33 mouse cellular contexts compared by ENCODE assay signal in the genomic region with DNA sequence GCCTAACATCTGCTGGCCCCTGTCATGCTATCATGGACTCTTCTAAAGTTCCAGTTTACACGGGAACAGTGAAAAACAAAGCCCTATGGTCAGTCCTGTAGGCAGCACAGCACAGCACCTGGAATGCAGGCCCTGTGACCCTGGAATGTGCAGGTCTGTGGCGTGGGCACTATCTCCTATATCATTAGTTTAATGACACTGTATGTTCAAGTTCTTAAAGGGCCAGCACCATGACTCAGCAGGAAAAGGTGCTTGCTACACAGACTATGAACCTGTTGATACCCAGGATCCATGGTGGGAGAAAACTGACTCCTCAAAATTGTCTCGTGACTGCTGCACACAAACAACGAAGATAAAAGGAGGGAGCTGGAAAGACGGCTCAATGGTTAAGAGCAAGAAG. TPM values are rescaled to one million over a fixed set of nuclear protein-coding genes. Genes with fewer than 3 reads are reported as not detected.
DNase-seq lines count a peak whose midpoint lies in the region; ATAC-seq and TF ChIP-seq lines count a peak whose summit lies in the region.
"Had no signal": no experiment of that assay in that cellular context is flagged by ENCODE, and none has a peak within 500 bp of the region (broad histone marks: within the 10 kb centered on the region; RNA-seq: fewer than 3 reads in every experiment).

No protein-coding gene starts in this region.

- H3K9me3 ChIP-seq in midbrain, embryonic 11.5 days (ENCODE audit: control insufficient read depth, low read length): no peaks in the 10 kb centered on the region
- peaks cover 5% of the 10 kb centered on the region; the same call in 1 of the 2 replicates for H3K9me3 ChIP-seq in midbrain, embryonic 10.5 days (replicated peaks)
- no peaks in the 10 kb centered on the region for H3K9me3 ChIP-seq in liver, embryonic 14.5 days (ENCODE audit: control insufficient read depth, low read length)
- no peaks in the 10 kb centered on the region for H3K9me3 ChIP-seq in stomach, postnatal 0 days (ENCODE audit: control insufficient read depth, low read length)
- H3K9me3 ChIP-seq in forebrain, embryonic 13.5 days (replicated peaks): no peaks in the 10 kb centered on the region
- H3K9me3 ChIP-seq: embryonic facial prominence, embryonic 13.5 days; forebrain, embryonic 12.5 days; heart, embryonic 10.5 days; heart, embryonic 15.5 days; limb, embryonic 10.5 days; limb, embryonic 15.5 days; lung, embryonic 15.5 days had no signal

- no peak for ATAC-seq in midbrain, embryonic 11.5 days (ENCODE audit: low FRiP score)
- ATAC-seq in liver, embryonic 14.5 days (ENCODE audit: insufficient read depth): 0 out of 2 replicates have a peak, but pooled peaks have one; percentile 49
- ATAC-seq in stomach, postnatal 0 days (ENCODE audit: low FRiP score, low TSS enrichment): peak; percentile 50
- ATAC-seq in forebrain, embryonic 13.5 days: no peak
- ATAC-seq: activated CD4-positive, CD25-positive, alpha-beta regulatory T cell, adult 4 months; CD4-positive, CD25-positive, alpha-beta regulatory T cell, adult 4 months; hindbrain, embryonic 16.5 days; midbrain, embryonic 16.5 days had no signal

- H3K36me3 ChIP-seq in midbrain, embryonic 11.5 days (ENCODE audit: control insufficient read depth, insufficient read depth, low read length): no peaks in the 10 kb centered on the region; the same call in 1 of the 2 replicates
- H3K36me3 ChIP-seq in midbrain, embryonic 10.5 days: peaks cover 64% of the 10 kb centered on the region
- H3K36me3 ChIP-seq in liver, embryonic 14.5 days (replicated peaks; ENCODE audit: control insufficient read depth, insufficient read depth, low read depth): peaks cover 18% of the 10 kb centered on the region
- peaks cover 6% of the 10 kb centered on the region; the same call in 1 of the 2 replicates for H3K36me3 ChIP-seq in stomach, postnatal 0 days (ENCODE audit: control insufficient read depth, insufficient read depth, low read length)
- peaks cover 48% of the 10 kb centered on the region for H3K36me3 ChIP-seq in forebrain, embryonic 13.5 days (ENCODE audit: poor library complexity, severe bottlenecking)

- DNase-seq in midbrain, embryonic 11.5 days (ENCODE audit: low spot score, missing footprints): peak; percentile 49
- DNase-seq in midbrain, embryonic 10.5 days (ENCODE audit: low spot score): no peak
- peak; percentile 19 for DNase-seq in liver
- no peak for DNase-seq in liver, embryonic 14.5 days (ENCODE audit: low read depth in 3 of 3, low spot score in 3 of 3)
- DNase-seq in stomach, postnatal 0 days (ENCODE audit: low spot score): no peak
- no peak for DNase-seq in kidney, adult 9 months
- DNase-seq in frontal cortex, postnatal 36 days (ENCODE audit: low spot score in 2 of 2): no peak
- DNase-seq: adrenal gland, adult 2 months; adrenal gland, postnatal 36 days; cerebellum, adult 9-10 months; kidney, adult 8-10 months; kidney, postnatal 10 days; layer of hippocampus, postnatal 36 days; lung, postnatal 36 days; right cerebral cortex, adult 18-20 months; spleen, adult 18-20 months; thymus, adult 18-20 months; thymus, postnatal 36 days had no signal

- no peaks in the 10 kb centered on the region for H3K27me3 ChIP-seq in midbrain, embryonic 11.5 days (ENCODE audit: control insufficient read depth, insufficient read depth, low read length)
- H3K27me3 ChIP-seq in midbrain, embryonic 10.5 days (ENCODE audit: low read depth, poor library complexity, severe bottlenecking): no peaks in the 10 kb centered on the region
- H3K27me3 ChIP-seq in liver, embryonic 14.5 days (ENCODE audit: control insufficient read depth, insufficient read depth, low read length): no peaks in the 10 kb centered on the region
- H3K27me3 ChIP-seq in stomach, postnatal 0 days (ENCODE audit: control insufficient read depth, insufficient read depth, low read length): no peaks in the 10 kb centered on the region
- H3K27me3 ChIP-seq in forebrain, embryonic 13.5 days: no peaks in the 10 kb centered on the region
- H3K27me3 ChIP-seq: embryonic facial prominence, embryonic 13.5 days; forebrain, embryonic 12.5 days; heart, embryonic 15.5 days; limb, embryonic 15.5 days; lung, embryonic 15.5 days; megakaryocyte, embryonic 14.5 days had no signal

- 82% methylated on average over 5 of the region's 5 CpGs for WGBS in midbrain, embryonic 11.5 days
- 84% methylated on average over 5 of the region's 5 CpGs for WGBS in midbrain, embryonic 10.5 days
- WGBS in liver, embryonic 14.5 days (ENCODE audit: insufficient replicate concordance): 56% methylated on average over 5 of the region's 5 CpGs
- 64% methylated on average over 5 of the region's 5 CpGs for WGBS in stomach, postnatal 0 days
- WGBS in forebrain, embryonic 13.5 days: 82% methylated on average over 5 of the region's 5 CpGs

- H3K27ac ChIP-seq in midbrain, embryonic 11.5 days (ENCODE audit: low read depth, low read length): no peak overlapping the region
- H3K27ac ChIP-seq in midbrain, embryonic 10.5 days (replicated peaks): no peak overlapping the region
- no peak overlapping the region for H3K27ac ChIP-seq in liver, embryonic 14.5 days
- peak overlapping the region; percentile 18; the same call in 1 of the 2 replicates for H3K27ac ChIP-seq in stomach, postnatal 0 days (replicated peaks)
- no peak overlapping the region for H3K27ac ChIP-seq in forebrain, embryonic 13.5 days
- H3K27ac ChIP-seq: embryonic facial prominence, embryonic 13.5 days; forebrain, embryonic 12.5 days; heart, embryonic 10.5 days; heart, embryonic 15.5 days; limb, embryonic 10.5 days; limb, embryonic 15.5 days; lung, embryonic 15.5 days had no signal

- no peaks in the 10 kb centered on the region for H3K4me1 ChIP-seq in midbrain, embryonic 11.5 days (ENCODE audit: control insufficient read depth, insufficient read depth, low read length)
- H3K4me1 ChIP-seq in midbrain, embryonic 10.5 days: no peaks in the 10 kb centered on the region
- H3K4me1 ChIP-seq in liver, embryonic 14.5 days (replicated peaks; ENCODE audit: control insufficient read depth in 2 of 2, insufficient read depth in 2 of 2, low read length in 1 of 2): 0 out of 4 replicates have a peak, but pooled peaks cover 0 to 3% of the 10 kb centered on the region in 2 experiments
- H3K4me1 ChIP-seq in stomach, postnatal 0 days (replicated peaks; ENCODE audit: control insufficient read depth, insufficient read depth): no peaks in the 10 kb centered on the region
- no peaks in the 10 kb centered on the region for H3K4me1 ChIP-seq in forebrain, embryonic 13.5 days
- H3K4me1 ChIP-seq: embryonic facial prominence, embryonic 13.5 days; forebrain, embryonic 12.5 days; heart, embryonic 15.5 days; limb, embryonic 10.5 days; lung, embryonic 15.5 days had no signal

- no peak for TF ChIP-seq CTCF in liver, embryonic 14.5 days (IDR thresholded peaks at IDR 0.05; ENCODE audit: low read depth)
- TF ChIP-seq CTCF in stomach, postnatal 0 days (IDR thresholded peaks at IDR 0.05; ENCODE audit: low read depth): no peak

- no peak overlapping the region for H3K4me3 ChIP-seq in midbrain, embryonic 11.5 days (ENCODE audit: low read depth, low read length)
- no peak overlapping the region for H3K4me3 ChIP-seq in midbrain, embryonic 10.5 days
- no peak overlapping the region for H3K4me3 ChIP-seq in liver, embryonic 14.5 days (ENCODE audit: insufficient read depth in 1 of 2, low read depth in 2 of 2, low read length in 2 of 2)
- no peak overlapping the region for H3K4me3 ChIP-seq in stomach, postnatal 0 days (ENCODE audit: low read depth, low read length)
- no peak overlapping the region for H3K4me3 ChIP-seq in forebrain, embryonic 13.5 days
- H3K4me3 ChIP-seq: embryonic facial prominence, embryonic 13.5 days; erythroblast, embryonic 14.5 days; forebrain, embryonic 12.5 days; heart, embryonic 10.5 days; heart, embryonic 15.5 days; limb, embryonic 10.5 days; limb, embryonic 15.5 days; lung, embryonic 15.5 days; megakaryocyte, embryonic 14.5 days had no signal

- no peak overlapping the region for H3K4me2 ChIP-seq in midbrain, embryonic 11.5 days
- no peak overlapping the region for H3K4me2 ChIP-seq in liver, embryonic 14.5 days (ENCODE audit: low read depth)
- no peak overlapping the region for H3K4me2 ChIP-seq in stomach, postnatal 0 days (replicated peaks; ENCODE audit: low read depth)
- H3K4me2 ChIP-seq in forebrain, embryonic 13.5 days: no peak overlapping the region
- H3K4me2 ChIP-seq: embryonic facial prominence, embryonic 13.5 days; forebrain, embryonic 12.5 days; heart, embryonic 15.5 days; limb, embryonic 15.5 days; lung, embryonic 15.5 days had no signal

- H3K9ac ChIP-seq in midbrain, embryonic 11.5 days (ENCODE audit: low read length): no peak overlapping the region
- no peak overlapping the region for H3K9ac ChIP-seq in liver, embryonic 14.5 days (replicated peaks)
- no peak overlapping the region for H3K9ac ChIP-seq in stomach, postnatal 0 days (ENCODE audit: low read length)
- no peak overlapping the region for H3K9ac ChIP-seq in forebrain, embryonic 13.5 days
- H3K9ac ChIP-seq: embryonic facial prominence, embryonic 13.5 days; forebrain, embryonic 12.5 days; heart, embryonic 15.5 days; limb, embryonic 15.5 days; lung, embryonic 15.5 days had no signal

- TF ChIP-seq EP300 in liver, embryonic 14.5 days (IDR thresholded peaks at IDR 0.05; ENCODE audit: low read depth): no peak
- TF ChIP-seq EP300 in stomach, postnatal 0 days (optimal IDR thresholded peaks at IDR 0.05): no peak

RNA-seq across cellular contexts. Expression of gene Ccdc13, which starts 8.6 kb away (rescaled TPM):
- polyA plus RNA-seq in midbrain, embryonic 11.5 days (2014; fragmentation: Nextera tagmentation; extraction: Ambion mirVana): 1.5 and 2.0 TPM in 2 replicates
- polyA plus RNA-seq in midbrain, embryonic 10.5 days (2016; fragmentation: Nextera tagmentation; extraction: Ambion mirVana): 2.4 and 2.9 TPM in 2 replicates
- not detected in 2 replicates for polyA plus RNA-seq in liver, embryonic 14.5 days (2012; rRNA removed)
- polyA plus RNA-seq in liver, embryonic 14.5 days (2014; fragmentation: Nextera tagmentation; extraction: Ambion mirVana): not detected in 2 replicates
- polyA plus RNA-seq in stomach, postnatal 0 days (2015; fragmentation: Nextera tagmentation; extraction: Ambion mirVana): 0.16 and 0.19 TPM in 2 replicates
- 2.9 TPM in 2 replicates for polyA plus RNA-seq in forebrain, embryonic 13.5 days (2015; fragmentation: Nextera tagmentation; extraction: Ambion mirVana)
- polyA plus RNA-seq: activated CD4-positive, CD25-positive, alpha-beta regulatory T cell, adult 4 months; CD4-positive, CD25-positive, alpha-beta regulatory T cell, adult 4 months; erythroblast, embryonic 14.5 days; heart, embryonic 15.5 days had no signal

RNA-seq across cellular contexts. Expression of gene Higd1a, which starts 10.3 kb away (rescaled TPM):
- polyA plus RNA-seq in midbrain, embryonic 11.5 days (2014; fragmentation: Nextera tagmentation; extraction: Ambion mirVana): 159 and 170 TPM in 2 replicates
- 207 and 245 TPM in 2 replicates for polyA plus RNA-seq in midbrain, embryonic 10.5 days (2016; fragmentation: Nextera tagmentation; extraction: Ambion mirVana)
- polyA plus RNA-seq in liver, embryonic 14.5 days (2012; rRNA removed): 12.9 and 20.8 TPM in 2 replicates
- polyA plus RNA-seq in liver, embryonic 14.5 days (2014; fragmentation: Nextera tagmentation; extraction: Ambion mirVana): 97.4 and 119 TPM in 2 replicates
- 631 and 679 TPM in 2 replicates for polyA plus RNA-seq in stomach, postnatal 0 days (2015; fragmentation: Nextera tagmentation; extraction: Ambion mirVana)
- 151 and 159 TPM in 2 replicates for polyA plus RNA-seq in forebrain, embryonic 13.5 days (2015; fragmentation: Nextera tagmentation; extraction: Ambion mirVana)

RNA-seq across cellular contexts. Expression of gene Ackr2, which starts 50.3 kb away (rescaled TPM):
- polyA plus RNA-seq in midbrain, embryonic 11.5 days (2014; fragmentation: Nextera tagmentation; extraction: Ambion mirVana): 1.6 and 1.7 TPM in 2 replicates
- 0.78 and 0.84 TPM in 2 replicates for polyA plus RNA-seq in midbrain, embryonic 10.5 days (2016; fragmentation: Nextera tagmentation; extraction: Ambion mirVana)
- 0.07 and 0.08 TPM in 2 replicates for polyA plus RNA-seq in liver, embryonic 14.5 days (2012; rRNA removed)
- polyA plus RNA-seq in liver, embryonic 14.5 days (2014; fragmentation: Nextera tagmentation; extraction: Ambion mirVana): 0.20 and 0.37 TPM in 2 replicates
- polyA plus RNA-seq in stomach, postnatal 0 days (2015; fragmentation: Nextera tagmentation; extraction: Ambion mirVana): 0.28 and 0.35 TPM in 2 replicates
- 1.1 and 1.7 TPM in 2 replicates for polyA plus RNA-seq in forebrain, embryonic 13.5 days (2015; fragmentation: Nextera tagmentation; extraction: Ambion mirVana)
- polyA plus RNA-seq: activated CD4-positive, CD25-positive, alpha-beta regulatory T cell, adult 4 months; CD4-positive, CD25-positive, alpha-beta regulatory T cell, adult 4 months; embryonic facial prominence, embryonic 13.5 days; erythroblast, embryonic 14.5 days had no signal

RNA-seq across cellular contexts. Expression of gene Hhatl, which starts 55.5 kb away (rescaled TPM):
- polyA plus RNA-seq in midbrain, embryonic 11.5 days (2014; fragmentation: Nextera tagmentation; extraction: Ambion mirVana): not detected in 2 replicates
- not detected in 2 replicates for polyA plus RNA-seq in midbrain, embryonic 10.5 days (2016; fragmentation: Nextera tagmentation; extraction: Ambion mirVana)
- 0.05 TPM in 1 of 2 replicates, not detected in the other for polyA plus RNA-seq in liver, embryonic 14.5 days (2012; rRNA removed)
- not detected in 2 replicates for polyA plus RNA-seq in liver, embryonic 14.5 days (2014; fragmentation: Nextera tagmentation; extraction: Ambion mirVana)
- 1.5 and 2.0 TPM in 2 replicates for polyA plus RNA-seq in stomach, postnatal 0 days (2015; fragmentation: Nextera tagmentation; extraction: Ambion mirVana)
- 0.09 and 0.16 TPM in 2 replicates for polyA plus RNA-seq in forebrain, embryonic 13.5 days (2015; fragmentation: Nextera tagmentation; extraction: Ambion mirVana)
- polyA plus RNA-seq: activated CD4-positive, CD25-positive, alpha-beta regulatory T cell, adult 4 months; CD4-positive, CD25-positive, alpha-beta regulatory T cell, adult 4 months; erythroblast, embryonic 14.5 days; forebrain, embryonic 12.5 days; hindbrain, embryonic 11.5 days; limb, embryonic 10.5 days had no signal

Comparison
In these comparisons a context has a peak if more than half of its experiments do, and no peak if none do; other contexts are left out.
1. DNase-seq: peak in midbrain, embryonic 11.5 days (single experiment) and liver (single experiment); none in midbrain, embryonic 10.5 days (single experiment), liver, embryonic 14.5 days (0 of 3), stomach, postnatal 0 days (single experiment), kidney, adult 9 months (single experiment) and frontal cortex, postnatal 36 days (0 of 2).
2. ATAC-seq: peak in liver, embryonic 14.5 days (single experiment) and stomach, postnatal 0 days (single experiment); none in midbrain, embryonic 11.5 days (single experiment) and forebrain, embryonic 13.5 days (single experiment).